Mouse (Mus musculus) stomach, postnatal 0 days (tissue): Measurements from ENCODE around the gene Gramd1c.

Experiments used
- CTCF ChIP-seq: IDR thresholded peaks from 2 replicates; pipeline ENCODE4 v1.5.1; 2016; ENCODE audit warnings: antibody characterized with exemption, low read depth, mild to moderate bottlenecking, moderate library complexity
- EP300 ChIP-seq: optimal IDR thresholded peaks from 2 replicates; pipeline ENCODE3; 2016; ENCODE audit warnings: antibody characterized with exemption

GRCm38 (mm10) chr16:43945351-43945750 lies 117.8 kb downstream of the Gramd1c start:
- no peak for TF ChIP-seq CTCF
- no peak for TF ChIP-seq EP300
